Mouse (Mus musculus): ENCODE data around the gene Pde9a. TPM values are rescaled to one million over a fixed set of nuclear protein-coding genes. Genes with fewer than 3 reads are reported as not detected.

Pde9a gene
- polyA plus RNA-seq, 1 experiment from 2014 or later, result 25.7 TPM

- no peak overlapping the region for H3K9ac ChIP-seq (replicated peaks; ENCODE audit: low read length)
- DNase-seq (ENCODE audit: low spot score) (no peak), ATAC-seq (replicated peaks; ENCODE audit: insufficient number of reproducible peaks, low FRiP score, low TSS enrichment, low read depth) (no peak)
- H3K4me1 ChIP-seq (ENCODE audit: control insufficient read depth, insufficient read depth, low read length), result no peaks in the 10 kb centered on the region
- H3K27me3 ChIP-seq (ENCODE audit: control insufficient read depth, insufficient read depth, low read length), result no peaks in the 10 kb centered on the region
- WGBS, result 86% methylated on average over 17 of the region's 17 CpGs
- no peak overlapping the region for H3K4me2 ChIP-seq (ENCODE audit: low read depth, low read length)
- no peak overlapping the region for H3K4me3 ChIP-seq (ENCODE audit: low read depth, low read length)
- H3K36me3 ChIP-seq (replicated peaks; ENCODE audit: control insufficient read depth, insufficient read depth, low read depth, low read length), result peaks cover 2% of the 10 kb centered on the region; the same call in 1 of the 2 replicates
- no peaks in the 10 kb centered on the region for H3K9me3 ChIP-seq (replicated peaks; ENCODE audit: control insufficient read depth, low read length)
- no peak overlapping the region for H3K27ac ChIP-seq (replicated peaks; ENCODE audit: low read depth, low read length)
These were observed 33.0 kb downstream of the Pde9a start for GRCm38 (mm10) chr17:31418804-31419597.

- Histone ChIP-seq H3K4me1 (ENCODE audit: control insufficient read depth, insufficient read depth, low read length) (no peaks in the 10 kb centered on the region), H3K4me3 (ENCODE audit: low read depth, low read length) (no peak overlapping the region), H3K36me3 (replicated peaks; ENCODE audit: control insufficient read depth, insufficient read depth, low read depth, low read length) (peaks cover 2% of the 10 kb centered on the region; the same call in 1 of the 2 replicates), H3K4me2 (ENCODE audit: low read depth, low read length) (no peak overlapping the region), H3K9ac (replicated peaks; ENCODE audit: low read length) (no peak overlapping the region), H3K9me3 (replicated peaks; ENCODE audit: control insufficient read depth, low read length) (no peaks in the 10 kb centered on the region), H3K27me3 (ENCODE audit: control insufficient read depth, insufficient read depth, low read length) (no peaks in the 10 kb centered on the region), H3K27ac (replicated peaks; ENCODE audit: low read depth, low read length) (no peak overlapping the region)
- no peak for ATAC-seq (replicated peaks; ENCODE audit: insufficient number of reproducible peaks, low FRiP score, low TSS enrichment, low read depth)
- 66% methylated on average over 2 of the region's 2 CpGs for WGBS
- DNase-seq (ENCODE audit: low spot score), result no peak
These were observed 33.6 kb downstream of the Pde9a start for GRCm38 (mm10) chr17:31419598-31419950.

GRCm38 (mm10) chr17:31419995-31420394, 34.0 kb downstream of the Pde9a start:
- Histone ChIP-seq H3K9ac (replicated peaks; ENCODE audit: low read length) (no peak overlapping the region), H3K36me3 (replicated peaks; ENCODE audit: control insufficient read depth, insufficient read depth, low read depth, low read length) (peaks cover 2% of the 10 kb centered on the region; the same call in 1 of the 2 replicates), H3K27ac (replicated peaks; ENCODE audit: low read depth, low read length) (no peak overlapping the region), H3K4me1 (ENCODE audit: control insufficient read depth, insufficient read depth, low read length) (no peaks in the 10 kb centered on the region), H3K9me3 (replicated peaks; ENCODE audit: control insufficient read depth, low read length) (no peaks in the 10 kb centered on the region), H3K4me3 (ENCODE audit: low read depth, low read length) (no peak overlapping the region), H3K27me3 (ENCODE audit: control insufficient read depth, insufficient read depth, low read length) (no peaks in the 10 kb centered on the region), H3K4me2 (ENCODE audit: low read depth, low read length) (no peak overlapping the region)
- WGBS, result 40% methylated on average over 3 of the region's 3 CpGs
- no peak for ATAC-seq (replicated peaks; ENCODE audit: insufficient number of reproducible peaks, low FRiP score, low TSS enrichment, low read depth)
- DNase-seq (ENCODE audit: low spot score), result no peak

- WGBS, result 81% methylated on average over 16 of the region's 16 CpGs
- Histone ChIP-seq H3K9ac (replicated peaks; ENCODE audit: low read length) (no peak overlapping the region), H3K4me2 (ENCODE audit: low read depth, low read length) (no peak overlapping the region), H3K36me3 (replicated peaks; ENCODE audit: control insufficient read depth, insufficient read depth, low read depth, low read length) (no peaks in the 10 kb centered on the region), H3K4me1 (ENCODE audit: control insufficient read depth, insufficient read depth, low read length) (no peaks in the 10 kb centered on the region), H3K9me3 (replicated peaks; ENCODE audit: control insufficient read depth, low read length) (no peaks in the 10 kb centered on the region), H3K27ac (replicated peaks; ENCODE audit: low read depth, low read length) (no peak overlapping the region), H3K27me3 (ENCODE audit: control insufficient read depth, insufficient read depth, low read length) (no peaks in the 10 kb centered on the region), H3K4me3 (ENCODE audit: low read depth, low read length) (no peak overlapping the region)
- no peak for DNase-seq (ENCODE audit: low spot score)
- ATAC-seq (replicated peaks; ENCODE audit: insufficient number of reproducible peaks, low FRiP score, low TSS enrichment, low read depth), result no peak
These were observed 34.6 kb downstream of the Pde9a start for GRCm38 (mm10) chr17:31420658-31421057.

- WGBS, result 89% methylated on average over 1 of the region's 1 CpGs
- Histone ChIP-seq H3K9ac (replicated peaks; ENCODE audit: low read length) (no peak overlapping the region), H3K4me1 (ENCODE audit: control insufficient read depth, insufficient read depth, low read length) (no peaks in the 10 kb centered on the region), H3K4me2 (ENCODE audit: low read depth, low read length) (no peak overlapping the region), H3K9me3 (replicated peaks; ENCODE audit: control insufficient read depth, low read length) (no peaks in the 10 kb centered on the region), H3K27me3 (ENCODE audit: control insufficient read depth, insufficient read depth, low read length) (no peaks in the 10 kb centered on the region), H3K27ac (replicated peaks; ENCODE audit: low read depth, low read length) (no peak overlapping the region), H3K36me3 (replicated peaks; ENCODE audit: control insufficient read depth, insufficient read depth, low read depth, low read length) (no peaks in the 10 kb centered on the region), H3K4me3 (ENCODE audit: low read depth, low read length) (no peak overlapping the region)
- no peak for ATAC-seq (replicated peaks; ENCODE audit: insufficient number of reproducible peaks, low FRiP score, low TSS enrichment, low read depth)
- DNase-seq (ENCODE audit: low spot score), result no peak
These were observed 36.4 kb downstream of the Pde9a start for GRCm38 (mm10) chr17:31422381-31422780.

GRCm38 (mm10) chr17:31423020-31423419, 37.0 kb downstream of the Pde9a start:
- Histone ChIP-seq H3K36me3 (replicated peaks; ENCODE audit: control insufficient read depth, insufficient read depth, low read depth, low read length) (no peaks in the 10 kb centered on the region), H3K9ac (replicated peaks; ENCODE audit: low read length) (no peak overlapping the region), H3K4me2 (ENCODE audit: low read depth, low read length) (no peak overlapping the region), H3K4me1 (ENCODE audit: control insufficient read depth, insufficient read depth, low read length) (no peaks in the 10 kb centered on the region), H3K9me3 (replicated peaks; ENCODE audit: control insufficient read depth, low read length) (no peaks in the 10 kb centered on the region), H3K4me3 (ENCODE audit: low read depth, low read length) (no peak overlapping the region), H3K27ac (replicated peaks; ENCODE audit: low read depth, low read length) (no peak overlapping the region), H3K27me3 (ENCODE audit: control insufficient read depth, insufficient read depth, low read length) (no peaks in the 10 kb centered on the region)
- 41% methylated on average over 2 of the region's 2 CpGs for WGBS
- DNase-seq (ENCODE audit: low spot score) (no peak), ATAC-seq (replicated peaks; ENCODE audit: insufficient number of reproducible peaks, low FRiP score, low TSS enrichment, low read depth) (no peak)

- no peak overlapping the region for H3K27ac ChIP-seq (replicated peaks; ENCODE audit: low read depth, low read length)
- no peak overlapping the region for H3K4me3 ChIP-seq (ENCODE audit: low read depth, low read length)
- H3K9me3 ChIP-seq (replicated peaks; ENCODE audit: control insufficient read depth, low read length), result no peaks in the 10 kb centered on the region; the same call in 1 of the 2 replicates
- no peak overlapping the region for H3K4me2 ChIP-seq (ENCODE audit: low read depth, low read length)
- H3K4me1 ChIP-seq (ENCODE audit: control insufficient read depth, insufficient read depth, low read length), result no peaks in the 10 kb centered on the region
- no peak overlapping the region for H3K9ac ChIP-seq (replicated peaks; ENCODE audit: low read length)
- no peaks in the 10 kb centered on the region for H3K36me3 ChIP-seq (replicated peaks; ENCODE audit: control insufficient read depth, insufficient read depth, low read depth, low read length)
- no peaks in the 10 kb centered on the region for H3K27me3 ChIP-seq (ENCODE audit: control insufficient read depth, insufficient read depth, low read length)
- ATAC-seq (replicated peaks; ENCODE audit: insufficient number of reproducible peaks, low FRiP score, low TSS enrichment, low read depth) (no peak), DNase-seq (ENCODE audit: low spot score) (no peak)
- 84% methylated on average over 4 of the region's 4 CpGs for WGBS
These were observed 38.3 kb downstream of the Pde9a start for GRCm38 (mm10) chr17:31424358-31424757.

GRCm38 (mm10) chr17:31424798-31425197, 38.8 kb downstream of the Pde9a start:
- ATAC-seq (replicated peaks; ENCODE audit: insufficient number of reproducible peaks, low FRiP score, low TSS enrichment, low read depth) (no peak), DNase-seq (ENCODE audit: low spot score) (no peak)
- H3K9ac ChIP-seq (replicated peaks; ENCODE audit: low read length), result no peak overlapping the region
- H3K36me3 ChIP-seq (replicated peaks; ENCODE audit: control insufficient read depth, insufficient read depth, low read depth, low read length), result no peaks in the 10 kb centered on the region
- H3K4me1 ChIP-seq (ENCODE audit: control insufficient read depth, insufficient read depth, low read length), result no peaks in the 10 kb centered on the region
- no peaks in the 10 kb centered on the region; the same call in 1 of the 2 replicates for H3K9me3 ChIP-seq (replicated peaks; ENCODE audit: control insufficient read depth, low read length)
- H3K27ac ChIP-seq (replicated peaks; ENCODE audit: low read depth, low read length), result no peak overlapping the region
- WGBS, result 49% methylated on average over 8 of the region's 8 CpGs
- H3K4me3 ChIP-seq (ENCODE audit: low read depth, low read length), result no peak overlapping the region
- no peak overlapping the region for H3K4me2 ChIP-seq (ENCODE audit: low read depth, low read length)
- no peaks in the 10 kb centered on the region for H3K27me3 ChIP-seq (ENCODE audit: control insufficient read depth, insufficient read depth, low read length)

Data from embryonic facial prominence, embryonic 11.5 days (tissue).